Mouse (Mus musculus) retina, embryonic 14.5 days (tissue): Measurements from ENCODE around the gene 4931409K22Rik.

Experiments used
- DNase-seq: peaks from one replicate; pipeline ENCODE4 v3.0.0-alpha.2; 2015; ENCODE audit warnings: low spot score

4931409K22Rik gene

GRCm38 (mm10) chr5:24556709-24557108 lies at the start of gene 4931409K22Rik:
4931409K22Rik (minus strand) TSS chr5:24556809.
- DNase-seq = no peak

GRCm38 (mm10) chr5:24605980-24606665 lies 49.5 kb upstream of the 4931409K22Rik start:
- peak; percentile 38 for DNase-seq

- DNase-seq = peak; percentile 55
Measured at GRCm38 (mm10) chr5:24605321-24605979, 48.8 kb upstream of the 4931409K22Rik start.

- peak; percentile 91 for DNase-seq
Measured at GRCm38 (mm10) chr5:24604656-24605100, 48.1 kb upstream of the 4931409K22Rik start.

GRCm38 (mm10) chr5:24604080-24604655 lies 47.6 kb upstream of the 4931409K22Rik start:
- no peak for DNase-seq

- no peak for DNase-seq
Measured at GRCm38 (mm10) chr5:24603431-24604010, 46.9 kb upstream of the 4931409K22Rik start.

GRCm38 (mm10) chr5:24602751-24603343 lies 46.2 kb upstream of the 4931409K22Rik start:
- DNase-seq = peak; percentile 82

GRCm38 (mm10) chr5:24601911-24602750 lies 45.5 kb upstream of the 4931409K22Rik start:
- peak; percentile 81 for DNase-seq

- DNase-seq = peak; percentile 33
Measured at GRCm38 (mm10) chr5:24601071-24601835, 44.6 kb upstream of the 4931409K22Rik start.

- DNase-seq = no peak
Measured at GRCm38 (mm10) chr5:24600236-24600635, 43.6 kb upstream of the 4931409K22Rik start.

- DNase-seq = no peak
Measured at GRCm38 (mm10) chr5:24599137-24599536, 42.5 kb upstream of the 4931409K22Rik start.

- DNase-seq = peak; percentile 70
Measured at GRCm38 (mm10) chr5:24598570-24599006, 42.0 kb upstream of the 4931409K22Rik start.

- no peak for DNase-seq
Measured at GRCm38 (mm10) chr5:24597901-24598569, 41.4 kb upstream of the 4931409K22Rik start.

- peak; percentile 96 for DNase-seq
Measured at GRCm38 (mm10) chr5:24597221-24597728, 40.7 kb upstream of the 4931409K22Rik start.

- no peak for DNase-seq
Measured at GRCm38 (mm10) chr5:24596519-24597171, 40.0 kb upstream of the 4931409K22Rik start.

- DNase-seq = no peak
Measured at GRCm38 (mm10) chr5:24595786-24596380, 39.3 kb upstream of the 4931409K22Rik start.

- DNase-seq = no peak
Measured at GRCm38 (mm10) chr5:24595261-24595660, 38.7 kb upstream of the 4931409K22Rik start.

GRCm38 (mm10) chr5:24594346-24594745 lies 37.7 kb upstream of the 4931409K22Rik start:
- DNase-seq = no peak

GRCm38 (mm10) chr5:24593928-24594327 lies 37.3 kb upstream of the 4931409K22Rik start:
- DNase-seq = no peak
